Mouse (Mus musculus) kidney, postnatal 14 days (tissue): ENCODE measurements around the gene Slc7a6.
"Not testable (repeated sequence)": the region's sequence is repeated elsewhere in the genome, so short reads cannot be mapped to it uniquely, and the experiment has no call there.

Experiments
- DNase-seq: peaks from one replicate; pipeline ENCODE4 v3.0.0; 2022; ENCODE audit warnings: mixed read lengths

The Slc7a6 gene

DNA sequence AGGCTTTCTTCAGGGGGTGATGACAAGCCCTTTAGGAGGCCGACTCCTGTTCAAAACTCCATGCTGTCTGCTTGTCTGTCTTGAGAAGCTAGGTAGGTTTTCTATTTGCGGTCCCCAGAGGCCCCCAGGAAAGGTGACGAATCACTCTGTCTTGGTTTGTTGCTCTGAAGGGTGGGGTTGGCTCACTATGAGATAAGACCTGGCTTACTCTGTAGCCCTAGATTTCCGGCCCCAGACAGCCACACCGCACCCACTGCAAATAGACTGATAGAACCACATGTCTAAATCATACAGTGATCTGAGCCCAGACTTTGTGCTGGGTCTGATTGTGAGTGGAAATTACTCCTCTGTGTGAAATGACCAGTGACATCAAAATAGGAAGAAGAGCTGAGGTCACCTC is 23.0 kb downstream of the Slc7a6 start:
- no peak for DNase-seq

DNA sequence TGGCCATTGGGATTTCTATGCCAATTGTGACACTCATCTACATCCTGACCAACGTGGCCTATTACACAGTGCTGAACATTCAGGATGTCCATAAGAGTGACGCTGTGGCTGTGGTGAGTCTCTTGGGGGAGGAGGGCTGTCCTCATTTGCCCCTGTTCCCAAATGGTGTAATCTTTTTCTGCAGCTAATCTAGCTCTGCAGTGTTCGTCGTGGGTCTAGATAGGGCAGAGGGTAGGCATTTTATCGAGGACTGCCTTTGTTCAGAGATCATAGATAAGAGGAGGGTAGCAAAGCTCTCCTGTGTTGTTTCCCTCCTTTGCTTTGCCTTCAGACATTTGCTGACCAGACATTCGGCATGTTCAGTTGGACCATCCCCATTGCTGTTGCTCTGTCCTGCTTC is 24.5 kb downstream of the Slc7a6 start:
- DNase-seq = no peak

DNA sequence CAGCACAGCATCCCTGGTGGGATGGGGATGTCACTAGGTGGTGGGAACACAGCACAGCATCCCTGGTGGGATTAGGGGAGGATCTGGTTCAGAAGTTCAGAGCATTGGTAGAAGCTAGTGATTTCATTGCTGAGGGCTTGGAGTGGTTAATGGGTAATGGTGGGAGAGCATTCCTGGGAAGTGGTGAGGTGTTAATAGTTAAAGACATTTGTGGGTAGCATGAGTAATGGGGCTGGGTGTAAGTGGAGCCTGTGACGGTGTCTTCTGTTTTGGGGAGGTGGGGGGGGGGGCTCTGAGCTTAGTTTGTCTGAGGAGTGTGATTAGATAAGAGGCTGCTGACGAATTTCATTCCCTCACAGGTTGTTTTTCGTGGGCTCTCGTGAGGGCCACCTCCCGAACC is 25.4 kb downstream of the Slc7a6 start:
- DNase-seq = no peak

DNA sequence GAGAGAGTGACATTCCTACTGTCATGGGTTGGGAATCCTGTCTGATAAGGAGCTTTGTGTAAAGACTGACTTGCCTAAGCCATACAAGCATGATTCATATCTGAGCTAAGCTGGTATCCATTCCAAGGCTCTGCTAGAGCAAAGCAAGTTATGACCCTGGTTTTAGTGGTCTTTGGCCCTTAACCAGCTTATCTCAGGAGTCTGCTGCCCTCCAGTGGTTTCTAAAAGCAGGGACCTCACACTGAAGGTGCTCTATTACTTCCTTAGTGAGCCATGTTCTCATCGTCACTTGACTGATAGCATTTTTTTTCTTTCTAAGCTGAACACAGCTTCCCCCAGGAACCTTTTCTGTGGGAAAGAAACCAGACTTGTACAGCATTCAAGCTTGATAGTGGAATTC is 30.1 kb downstream of the Slc7a6 start:
- DNase-seq = peak; percentile 65

DNA sequence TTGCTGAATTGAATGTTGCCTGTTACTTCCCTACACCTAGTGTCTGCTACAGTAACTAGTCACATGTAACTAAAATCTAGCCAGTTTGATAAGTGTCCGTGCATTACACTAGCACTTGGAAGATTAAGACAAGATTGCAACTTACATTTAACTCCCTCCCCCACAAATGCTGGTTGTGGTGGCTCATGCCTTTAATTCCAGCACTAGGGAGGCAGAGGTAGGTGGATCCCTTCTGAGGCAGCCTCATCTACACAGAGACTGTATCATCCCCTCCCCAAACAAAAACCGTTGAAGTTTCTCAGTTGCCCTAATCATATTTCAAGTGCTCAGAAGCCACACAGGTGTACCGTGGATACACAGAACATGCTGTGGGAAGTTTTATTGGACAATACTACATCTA is 30.9 kb downstream of the Slc7a6 start:
- DNase-seq = not testable (repeated sequence)

DNA sequence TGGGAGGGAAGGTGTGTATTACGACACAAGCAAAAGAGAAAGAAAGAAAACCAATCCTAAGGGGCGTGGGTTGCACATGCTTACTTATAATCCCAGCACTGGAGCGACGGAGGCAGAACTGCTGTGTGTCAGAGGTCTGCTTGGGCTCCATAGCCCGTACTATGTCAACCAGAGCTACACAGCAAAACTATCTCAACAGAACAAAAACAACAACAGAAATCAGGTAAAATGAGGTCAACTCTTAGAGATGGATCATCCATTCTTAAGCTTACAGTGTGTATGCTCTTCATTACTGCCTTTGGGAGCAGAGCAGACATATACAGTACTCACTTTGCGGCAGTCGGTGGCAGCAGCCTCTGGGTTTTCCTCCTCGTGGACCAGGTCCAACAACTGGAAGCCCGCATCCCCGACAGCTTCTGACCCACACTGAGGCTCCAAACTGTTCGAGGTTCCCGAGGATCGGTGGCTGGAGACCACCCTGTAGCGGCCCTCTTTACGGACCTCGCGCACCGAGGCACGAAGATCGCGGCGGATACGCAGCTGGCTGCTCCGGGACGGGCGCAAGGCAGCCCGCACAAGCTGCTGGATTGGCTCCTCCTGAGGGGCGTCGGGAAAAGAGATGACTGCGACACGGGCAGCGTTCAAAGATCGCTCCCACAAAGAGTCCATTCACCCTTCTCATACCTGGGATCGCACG is 41.5 kb downstream of the Slc7a6 start:
- DNase-seq = no peak

DNA sequence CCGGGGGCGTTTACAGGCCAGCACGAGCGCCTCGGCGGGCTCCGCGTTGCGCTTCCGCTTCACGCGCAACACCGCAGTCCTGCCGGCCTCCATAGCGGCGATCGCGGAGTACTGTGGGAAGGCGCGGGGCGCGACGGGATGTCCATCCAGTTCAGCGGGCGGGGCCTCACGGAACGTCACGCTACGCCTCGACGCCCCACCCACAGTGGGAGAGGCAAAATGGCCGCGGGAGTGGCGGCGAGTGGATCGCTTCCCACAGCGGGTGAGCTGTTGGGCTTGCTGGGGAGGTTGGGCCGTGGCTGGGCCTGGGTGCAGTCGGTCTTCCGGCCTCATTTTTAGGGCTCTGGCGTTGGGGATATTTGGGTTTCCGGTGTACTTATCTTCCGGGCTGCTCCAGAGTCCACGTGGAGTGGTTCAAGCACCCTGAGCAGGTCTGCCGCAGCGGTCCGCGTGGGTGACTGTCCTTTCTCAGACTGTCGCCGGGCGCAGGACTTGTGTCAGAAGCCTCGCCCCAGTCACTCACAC is 42.2 kb downstream of the Slc7a6 start, which contains the start of the genes Slc7a6os and Prmt7:
Gene Slc7a6os, minus strand, starts transcription at position 115 of the 525 bp plus-strand sequence.
Gene Prmt7, plus strand, starts transcription at position 116 of the 525 bp plus-strand sequence.
- peak; percentile 97 for DNase-seq

DNA sequence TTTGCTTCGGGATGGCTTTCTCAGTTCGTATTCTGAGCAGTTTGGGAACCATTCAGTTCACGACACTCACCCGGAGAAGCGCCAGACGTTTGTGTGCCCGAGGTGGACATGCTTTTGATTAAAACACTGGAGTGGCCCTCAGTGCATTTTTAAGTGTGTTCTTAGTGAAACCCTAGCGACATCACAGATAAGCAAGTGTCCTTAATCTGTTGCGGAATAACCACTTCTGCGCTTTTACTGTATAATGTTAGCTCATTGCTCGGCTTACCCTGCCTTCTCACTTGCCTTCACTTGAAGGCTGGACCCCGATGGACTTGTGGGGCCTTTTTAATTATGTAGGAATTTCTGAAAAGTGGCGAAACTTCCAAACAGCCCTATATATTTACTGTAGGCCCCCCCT is 42.8 kb downstream of the Slc7a6 start:
- DNase-seq = no peak

DNA sequence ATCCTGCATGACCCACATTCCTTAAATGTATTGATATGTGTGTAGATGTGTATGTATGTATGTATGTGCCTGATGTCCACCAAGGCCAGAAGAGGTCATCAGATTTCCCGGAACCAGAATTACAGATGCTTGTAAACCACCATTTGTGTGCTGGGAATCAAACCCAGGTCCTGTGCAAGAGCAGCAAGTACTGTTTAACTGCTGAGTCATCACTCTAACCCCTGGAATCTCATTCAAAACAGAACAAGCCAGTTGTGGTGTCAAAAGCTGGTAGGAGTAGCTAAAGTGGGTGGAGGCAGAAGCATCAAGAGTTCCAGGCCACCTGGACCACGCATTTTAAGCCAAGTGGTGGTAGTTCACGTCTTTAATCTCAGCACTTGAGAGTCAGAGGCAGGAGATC is 45.3 kb downstream of the Slc7a6 start:
- DNase-seq = no peak

DNA sequence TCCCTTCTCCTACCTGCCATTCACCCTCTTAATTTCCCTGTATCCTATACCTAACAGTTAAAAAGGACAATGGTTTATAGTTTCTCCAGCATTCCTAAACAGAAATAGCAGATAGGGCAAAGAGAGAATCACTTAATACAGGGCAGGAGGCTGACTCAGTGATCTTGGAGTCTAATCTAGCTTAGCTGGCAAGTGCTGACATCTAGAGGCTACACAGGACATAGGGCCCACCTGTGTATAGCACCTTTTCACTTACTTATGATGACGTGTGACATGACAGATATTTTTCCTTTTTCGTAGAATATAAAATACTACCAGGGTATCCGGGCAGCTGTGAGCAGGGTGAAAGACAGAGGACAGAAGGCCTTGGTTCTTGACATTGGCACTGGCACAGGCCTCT is 51.0 kb downstream of the Slc7a6 start:
- no peak for DNase-seq

DNA sequence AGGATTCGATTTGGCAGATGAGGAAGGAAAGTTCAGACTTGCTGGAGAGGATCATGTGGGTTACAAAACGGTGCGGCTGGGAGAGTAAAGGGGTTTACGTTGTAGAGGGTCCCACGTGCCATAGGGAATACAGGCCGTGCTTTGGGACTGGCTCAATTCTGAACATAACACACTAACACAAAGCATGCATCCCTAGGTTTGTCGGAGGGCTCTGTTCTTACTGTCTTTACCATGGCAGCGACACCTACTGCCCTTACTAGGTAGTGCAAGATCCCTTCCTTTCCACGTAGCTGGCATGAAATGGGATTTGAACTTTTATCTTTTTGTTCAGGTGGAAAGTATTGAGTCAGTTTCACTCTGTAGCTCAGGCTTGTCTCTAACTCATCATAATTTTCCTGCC is 57.9 kb downstream of the Slc7a6 start:
- DNase-seq = peak; percentile 44

DNA sequence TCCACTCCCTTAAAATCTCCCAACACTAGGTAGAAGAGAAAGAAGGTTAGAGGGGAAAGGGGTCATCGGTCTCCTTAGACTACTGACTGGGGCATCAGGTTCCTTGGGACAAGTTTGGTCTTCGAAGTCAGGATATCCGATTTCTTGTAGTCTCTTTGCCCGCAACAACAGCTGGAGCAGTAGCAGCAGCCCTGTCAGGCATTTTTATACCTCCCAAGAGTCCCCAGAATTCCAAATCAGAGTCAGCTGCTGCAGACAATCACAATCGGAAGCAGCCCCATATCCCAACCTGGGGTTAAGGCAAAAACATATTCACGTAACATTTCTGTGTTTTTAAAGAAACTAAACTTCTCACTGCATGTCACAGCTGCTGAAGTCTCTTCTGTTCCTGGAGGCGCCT is 62.9 kb downstream of the Slc7a6 start:
- no peak for DNase-seq

DNA sequence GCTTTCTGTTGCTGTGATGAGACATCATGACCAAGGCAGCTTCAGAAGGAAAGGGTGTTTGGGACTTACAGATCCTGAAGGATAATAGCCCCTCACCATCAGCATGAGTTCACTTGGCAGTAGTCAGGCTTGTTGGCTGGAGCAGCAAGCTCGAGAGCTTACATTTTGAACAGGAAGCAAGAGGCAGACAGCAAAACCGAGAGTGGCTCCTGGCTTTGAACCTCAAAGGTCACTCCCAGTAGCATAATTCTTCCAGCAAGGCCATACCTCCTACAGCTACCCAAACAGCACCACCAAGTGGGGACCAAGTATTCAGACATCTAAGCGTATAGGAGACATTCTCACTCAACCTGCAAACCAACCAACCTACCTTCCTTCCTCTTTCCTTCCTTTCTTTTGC is 64.1 kb downstream of the Slc7a6 start:
- DNase-seq = no peak

DNA sequence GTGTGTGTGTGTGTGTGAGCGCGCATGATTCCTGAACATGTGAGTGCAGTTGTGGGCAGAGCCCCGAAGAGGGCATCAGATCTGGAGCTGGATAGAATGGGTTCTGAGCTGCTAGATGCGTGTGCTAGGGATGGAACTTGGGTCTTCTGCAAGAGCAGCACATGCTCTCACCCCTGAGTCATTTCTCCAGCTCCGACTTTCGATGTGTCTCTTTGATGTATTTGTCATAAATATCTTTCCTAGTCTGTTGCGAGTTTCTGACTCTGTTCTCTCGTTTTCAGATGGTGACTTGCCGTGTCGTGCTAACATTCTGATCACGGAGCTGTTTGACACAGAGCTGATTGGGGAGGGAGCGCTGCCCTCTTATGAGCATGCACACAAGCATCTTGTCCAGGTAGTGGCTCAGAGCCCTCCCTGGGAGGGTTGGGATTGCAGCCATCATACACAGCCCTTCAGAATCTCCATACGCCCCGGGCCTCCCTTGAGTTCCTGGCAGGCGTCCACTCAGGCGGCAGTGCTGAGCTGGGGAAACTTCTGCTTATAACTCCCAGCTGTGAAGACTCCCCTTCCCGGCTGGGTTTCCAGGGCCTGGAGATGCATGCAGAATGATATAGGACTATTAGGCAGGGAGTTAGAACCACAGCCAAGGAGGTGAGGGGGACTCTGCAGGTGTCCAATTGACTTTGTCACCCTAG is 66.1 kb downstream of the Slc7a6 start:
- no peak for DNase-seq

DNA sequence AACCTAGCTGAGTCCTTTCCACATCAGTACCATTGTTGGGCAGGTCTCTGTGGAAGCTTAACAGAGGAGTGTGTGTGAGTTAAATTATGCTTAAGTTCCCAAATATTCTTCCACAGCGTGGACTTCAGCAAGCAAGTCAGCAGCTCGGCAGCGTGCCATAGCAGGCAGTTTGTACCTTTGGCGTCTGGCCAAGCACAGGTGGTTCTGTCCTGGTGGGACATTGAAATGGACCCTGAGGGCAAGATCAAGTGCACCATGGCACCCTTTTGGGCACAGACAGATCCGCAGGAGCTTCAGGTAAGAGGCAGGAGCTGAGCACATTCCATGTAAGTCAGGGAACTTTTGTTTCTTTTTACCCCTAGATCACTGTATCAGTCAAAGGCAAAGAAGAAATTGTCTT is 68.4 kb downstream of the Slc7a6 start:
- peak; percentile 84 for DNase-seq
